Mouse (Mus musculus) ES-E14 (cell line): ENCODE measurements at regions not wholly inside any gene's neighbourhood (a gene's known extent, or its start where the extent isn't known, plus 50 kb on each side); places are given as distances from the start of the nearest gene placed in this dataset.

Source experiments
- CHD2 ChIP-seq: IDR thresholded peaks from 2 replicates; pipeline ENCODE4 v1.6.1; 2014; ENCODE audit warnings: mild to moderate bottlenecking, low read depth, low read length, inconsistent platforms
- HCFC1 ChIP-seq: IDR thresholded peaks from 2 replicates; pipeline ENCODE4 v1.6.1; 2012; ENCODE audit warnings: low read length, inconsistent platforms, borderline replicate concordance; ENCODE audit not compliant: insufficient read depth
- MAFK ChIP-seq: IDR thresholded peaks from 2 replicates; pipeline ENCODE4 v1.6.1; 2014; ENCODE audit warnings: mild to moderate bottlenecking, low read depth, low read length, inconsistent platforms; ENCODE audit not compliant: insufficient read depth
- ZC3H11A ChIP-seq: IDR thresholded peaks from 2 replicates; pipeline ENCODE4 v1.6.1; 2012; ENCODE audit warnings: low read depth, mild to moderate bottlenecking, inconsistent platforms, low read length, borderline replicate concordance
- ZNF384 ChIP-seq: IDR thresholded peaks from 2 replicates; pipeline ENCODE4 v1.6.1; 2012; ENCODE audit warnings: low read depth, low read length, inconsistent platforms

- TF ChIP-seq ZNF384, result no peak
- TF ChIP-seq MAFK, result no peak
- no peak for TF ChIP-seq ZC3H11A
- no peak for TF ChIP-seq CHD2
- no peak for TF ChIP-seq HCFC1
These were observed 127.3 kb upstream of the Tfap2d start for GRCm38 (mm10) chr1:18975500-18975899.
